Mouse (Mus musculus): ENCODE measurements at regions not wholly inside any gene's neighbourhood (a gene's known extent, or its start where the extent isn't known, plus 50 kb on each side); places are given as distances from the start of the nearest gene placed in this dataset.

- Histone ChIP-seq H3K4me1 (replicated peaks) (0 out of 2 replicates have a peak, but pooled peaks cover 6% of the 10 kb centered on the region), H3K4me3 (no peak overlapping the region), H3K4me2 (no peak overlapping the region), H3K27me3 (no peaks in the 10 kb centered on the region), H3K9me3 (no peaks in the 10 kb centered on the region), H3K36me3 (no peaks in the 10 kb centered on the region), H3K27ac (no peak overlapping the region), H3K9ac (no peak overlapping the region)
- 75% methylated on average over 5 of the region's 5 CpGs for WGBS
- ATAC-seq (ENCODE audit: low FRiP score), result no peak
These were observed 52.1 kb upstream of the Hmcn1 start for GRCm38 (mm10) chr1:151045334-151045733.

- Histone ChIP-seq H3K4me1 (replicated peaks) (0 out of 2 replicates have a peak, but pooled peaks cover 6% of the 10 kb centered on the region), H3K4me2 (no peak overlapping the region), H3K27me3 (no peaks in the 10 kb centered on the region), H3K36me3 (no peaks in the 10 kb centered on the region), H3K9me3 (no peaks in the 10 kb centered on the region), H3K27ac (no peak overlapping the region), H3K4me3 (no peak overlapping the region), H3K9ac (no peak overlapping the region)
- ATAC-seq (ENCODE audit: low FRiP score), result no peak
- WGBS, result 31% methylated on average over 7 of the region's 7 CpGs
These were observed 53.4 kb upstream of the Hmcn1 start for GRCm38 (mm10) chr1:151046626-151047025.

GRCm38 (mm10) chr1:151049726-151050506 lies 56.7 kb upstream of the Hmcn1 start:
- H3K9me3 ChIP-seq, result no peaks in the 10 kb centered on the region
- H3K4me1 ChIP-seq (replicated peaks), result 0 out of 2 replicates have a peak, but pooled peaks cover 6% of the 10 kb centered on the region
- no peak for ATAC-seq (ENCODE audit: low FRiP score)
- H3K4me2 ChIP-seq, result no peak overlapping the region
- no peaks in the 10 kb centered on the region for H3K27me3 ChIP-seq
- H3K4me3 ChIP-seq, result no peak overlapping the region
- H3K36me3 ChIP-seq, result no peaks in the 10 kb centered on the region
- WGBS, result 85% methylated on average over 19 of the region's 19 CpGs
- H3K9ac ChIP-seq, result no peak overlapping the region
- no peak overlapping the region for H3K27ac ChIP-seq

- H3K4me2 ChIP-seq, result no peak overlapping the region
- H3K4me1 ChIP-seq (replicated peaks), result 0 out of 2 replicates have a peak, but pooled peaks cover 6% of the 10 kb centered on the region
- WGBS, result 91% methylated on average over 3 of the region's 3 CpGs
These were observed 57.2 kb upstream of the Hmcn1 start for GRCm38 (mm10) chr1:151050507-151050816.

GRCm38 (mm10) chr1:151053268-151053667 lies 60.0 kb upstream of the Hmcn1 start:
- no peaks in the 10 kb centered on the region for H3K9me3 ChIP-seq
- 55% methylated on average over 5 of the region's 5 CpGs for WGBS
- no peak overlapping the region for H3K4me3 ChIP-seq
- no peak overlapping the region for H3K4me2 ChIP-seq
- no peak overlapping the region for H3K27ac ChIP-seq
- no peaks in the 10 kb centered on the region for H3K4me1 ChIP-seq (replicated peaks)
- H3K27me3 ChIP-seq, result no peaks in the 10 kb centered on the region
- no peaks in the 10 kb centered on the region for H3K36me3 ChIP-seq
- ATAC-seq (ENCODE audit: low FRiP score), result no peak
- no peak overlapping the region for H3K9ac ChIP-seq

More at GRCm38 (mm10) chr1:151050507-151050816, 57.2 kb upstream of the Hmcn1 start:
- Histone ChIP-seq H3K27ac (no peak overlapping the region), H3K9me3 (no peaks in the 10 kb centered on the region), H3K27me3 (no peaks in the 10 kb centered on the region), H3K4me3 (no peak overlapping the region), H3K36me3 (no peaks in the 10 kb centered on the region), H3K9ac (no peak overlapping the region)
- ATAC-seq (ENCODE audit: low FRiP score), result no peak

- WGBS, result 92% methylated on average over 6 of the region's 6 CpGs
- H3K27me3 ChIP-seq, result no peaks in the 10 kb centered on the region
- H3K27ac ChIP-seq, result no peak overlapping the region
- H3K36me3 ChIP-seq, result no peaks in the 10 kb centered on the region
- no peaks in the 10 kb centered on the region for H3K4me1 ChIP-seq (replicated peaks)
- H3K9ac ChIP-seq, result no peak overlapping the region
- no peaks in the 10 kb centered on the region for H3K9me3 ChIP-seq
- H3K4me2 ChIP-seq, result no peak overlapping the region
- no peak for ATAC-seq (ENCODE audit: low FRiP score)
- no peak overlapping the region for H3K4me3 ChIP-seq
These were observed 62.2 kb upstream of the Hmcn1 start for GRCm38 (mm10) chr1:151055396-151055795.

GRCm38 (mm10) chr1:151059546-151060136 lies 66.4 kb upstream of the Hmcn1 start:
- H3K27me3 ChIP-seq, result no peaks in the 10 kb centered on the region
- no peak overlapping the region for H3K27ac ChIP-seq
- H3K9ac ChIP-seq, result no peak overlapping the region
- ATAC-seq (ENCODE audit: low FRiP score), result no peak
- H3K4me2 ChIP-seq, result no peak overlapping the region
- H3K4me1 ChIP-seq (replicated peaks), result peaks cover 8% of the 10 kb centered on the region
- H3K36me3 ChIP-seq, result no peaks in the 10 kb centered on the region
- 95% methylated on average over 4 of the region's 4 CpGs for WGBS
- H3K4me3 ChIP-seq, result no peak overlapping the region
- no peaks in the 10 kb centered on the region for H3K9me3 ChIP-seq

GRCm38 (mm10) chr1:151065090-151065567 lies 71.9 kb upstream of the Hmcn1 start:
- no peak overlapping the region for H3K4me2 ChIP-seq
- H3K4me1 ChIP-seq (replicated peaks), result peaks cover 8% of the 10 kb centered on the region
- no peak overlapping the region for H3K9ac ChIP-seq
- no peaks in the 10 kb centered on the region for H3K27me3 ChIP-seq
- H3K36me3 ChIP-seq, result no peaks in the 10 kb centered on the region
- no peaks in the 10 kb centered on the region for H3K9me3 ChIP-seq
- H3K27ac ChIP-seq, result no peak overlapping the region
- ATAC-seq (ENCODE audit: low FRiP score), result no peak
- H3K4me3 ChIP-seq, result no peak overlapping the region
- 79% methylated on average over 9 of the region's 9 CpGs for WGBS

GRCm38 (mm10) chr1:151066379-151067128 lies 73.3 kb upstream of the Hmcn1 start:
- Histone ChIP-seq H3K27me3 (no peaks in the 10 kb centered on the region), H3K4me3 (no peak overlapping the region), H3K36me3 (no peaks in the 10 kb centered on the region), H3K9me3 (no peaks in the 10 kb centered on the region), H3K27ac (no peak overlapping the region), H3K9ac (no peak overlapping the region), H3K4me1 (replicated peaks) (peaks cover 8% of the 10 kb centered on the region), H3K4me2 (no peak overlapping the region)
- ATAC-seq (ENCODE audit: low FRiP score), result 0 out of 2 replicates have a peak, but pooled peaks have one; percentile 13
- WGBS, result 57% methylated on average over 15 of the region's 15 CpGs

- 87% methylated on average over 16 of the region's 16 CpGs for WGBS
- Histone ChIP-seq H3K9ac (no peak overlapping the region), H3K36me3 (no peaks in the 10 kb centered on the region), H3K4me3 (no peak overlapping the region), H3K4me2 (no peak overlapping the region), H3K27ac (no peak overlapping the region), H3K27me3 (0 out of 2 replicates have a peak, but pooled peaks cover 2% of the 10 kb centered on the region), H3K4me1 (replicated peaks) (no peaks in the 10 kb centered on the region), H3K9me3 (no peaks in the 10 kb centered on the region)
- no peak for ATAC-seq (ENCODE audit: low FRiP score)
These were observed 81.5 kb upstream of the Hmcn1 start for GRCm38 (mm10) chr1:151074508-151075314.

GRCm38 (mm10) chr1:151075541-151075940 lies 82.3 kb upstream of the Hmcn1 start:
- H3K36me3 ChIP-seq, result no peaks in the 10 kb centered on the region
- H3K27me3 ChIP-seq, result 0 out of 2 replicates have a peak, but pooled peaks cover 6% of the 10 kb centered on the region
- no peak overlapping the region for H3K27ac ChIP-seq
- no peak overlapping the region for H3K4me2 ChIP-seq
- H3K9ac ChIP-seq, result no peak overlapping the region
- H3K9me3 ChIP-seq, result no peaks in the 10 kb centered on the region
- H3K4me1 ChIP-seq (replicated peaks), result no peaks in the 10 kb centered on the region
- H3K4me3 ChIP-seq, result no peak overlapping the region
- no peak for ATAC-seq (ENCODE audit: low FRiP score)
- WGBS, result 91% methylated on average over 6 of the region's 6 CpGs

Data from hindbrain, embryonic 13.5 days (tissue).